Mouse (Mus musculus) layer of hippocampus, postnatal 14 days (tissue): Measurements from ENCODE around the gene Rac1. TPM values are rescaled to one million over a fixed set of nuclear protein-coding genes. Genes with fewer than 3 reads are reported as not detected.

Source experiments
- DNase-seq, 2 experiments: peaks; one replicate each; pipeline ENCODE4 v3.0.0; 2021 to 2022; ENCODE audit warnings: low spot score in 2 of 2, mixed read lengths in 1 of 2
- total RNA-seq, 2 experiments: library from RNA; stranded (reverse); gene quantifications; 2 replicates each; pipeline ENCODE4 v1.2.3; 2021

Gene Rac1
- total RNA-seq, 2 experiments from 2014 or later: 430 to 453 TPM

- DNase-seq: no peak
Observed at GRCm38 (mm10) chr5:143463671-143464070, 64.2 kb downstream of the Rac1 start.

Other genes with a start within 250 kb of the Rac1 start
- gene Zfp853, start 234.4 kb downstream of the Rac1 start, total RNA-seq: 1 to 10 TPM; 7.7 to 7.9 TPM
- gene E130309D02Rik, start 212.7 kb downstream of the Rac1 start, total RNA-seq: 10 to 100 TPM; 20.8 to 23.1 TPM
- gene Zdhhc4, start 198.8 kb downstream of the Rac1 start, total RNA-seq: 10 to 100 TPM; 41.8 to 47.1 TPM
- gene Grid2ip, start 170.7 kb downstream of the Rac1 start, total RNA-seq: 1 to 10 TPM; 4.1 to 8.1 TPM
- gene Kdelr2, start 124.2 kb downstream of the Rac1 start, total RNA-seq: 10 to 100 TPM; 42.9 to 49.7 TPM
- gene Daglb, start 63.5 kb downstream of the Rac1 start, total RNA-seq: 10 to 100 TPM; 22.8 to 22.9 TPM
- 10 to 100 TPM; 48.1 to 52.4 TPM for gene Cyth3, start 94.4 kb upstream of the Rac1 start, total RNA-seq
- 10 to 100 TPM; 20.0 to 23.4 TPM for gene Usp42, start 204.2 kb upstream of the Rac1 start, total RNA-seq